Comparison of ENCODE assay signal across 25 mouse cellular contexts in the genomic region with DNA sequence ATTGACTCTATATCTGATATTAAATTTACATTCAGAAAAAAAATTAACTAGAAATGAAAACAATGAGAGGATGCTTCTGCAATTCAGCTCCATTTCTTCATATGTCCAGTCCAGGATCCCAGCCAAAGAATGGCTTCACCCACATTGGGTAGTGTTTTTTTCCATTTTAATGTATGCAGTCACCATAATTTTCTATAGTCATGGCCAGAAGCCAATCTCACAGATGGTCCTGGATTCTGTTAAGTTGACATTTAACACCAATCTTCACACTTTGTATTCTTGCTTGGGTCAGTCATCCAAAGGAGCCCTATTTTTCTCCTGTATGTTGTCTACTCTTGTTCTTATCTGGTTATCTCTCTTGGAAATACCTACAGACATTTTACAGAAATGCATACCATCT.
DNase-seq lines count a peak whose midpoint lies in the region; ATAC-seq and TF ChIP-seq lines count a peak whose summit lies in the region.
"Had no signal": no experiment of that assay in that cellular context is flagged by ENCODE, and none has a peak within 500 bp of the region (broad histone marks: within the 10 kb centered on the region; RNA-seq: fewer than 3 reads in every experiment).

No protein-coding gene starts in this region.

- H3K9ac ChIP-seq in forebrain, embryonic 14.5 days (ENCODE audit: low read length) = no peak overlapping the region
- no peak overlapping the region for H3K9ac ChIP-seq in forebrain, embryonic 12.5 days
- H3K9ac ChIP-seq in hindbrain, postnatal 0 days (replicated peaks; ENCODE audit: low read length) = no peak overlapping the region
- no peak overlapping the region for H3K9ac ChIP-seq in hindbrain, embryonic 11.5 days (ENCODE audit: low read depth, low read length)
- H3K9ac ChIP-seq: embryonic facial prominence, embryonic 12.5 days; embryonic facial prominence, embryonic 15.5 days; hindbrain, embryonic 13.5 days had no signal

- H3K9me3 ChIP-seq in forebrain, embryonic 14.5 days (replicated peaks; ENCODE audit: control insufficient read depth, low read length) = no peaks in the 10 kb centered on the region
- no peaks in the 10 kb centered on the region for H3K9me3 ChIP-seq in forebrain, embryonic 12.5 days
- no peaks in the 10 kb centered on the region for H3K9me3 ChIP-seq in hindbrain, postnatal 0 days (ENCODE audit: low read length)
- H3K9me3 ChIP-seq in hindbrain, embryonic 11.5 days (ENCODE audit: control insufficient read depth, low read length) = no peaks in the 10 kb centered on the region
- H3K9me3 ChIP-seq: embryonic facial prominence, embryonic 12.5 days; embryonic facial prominence, embryonic 15.5 days; hindbrain, embryonic 13.5 days had no signal

- H3K27me3 ChIP-seq in forebrain, embryonic 14.5 days (replicated peaks; ENCODE audit: control insufficient read depth, insufficient read depth, low read length) = no peaks in the 10 kb centered on the region
- H3K27me3 ChIP-seq in forebrain, embryonic 12.5 days = no peaks in the 10 kb centered on the region
- no peaks in the 10 kb centered on the region for H3K27me3 ChIP-seq in hindbrain, postnatal 0 days (ENCODE audit: insufficient read depth, low read length)
- H3K27me3 ChIP-seq in hindbrain, embryonic 11.5 days (ENCODE audit: control insufficient read depth, insufficient read depth, low read length) = no peaks in the 10 kb centered on the region
- H3K27me3 ChIP-seq: embryonic facial prominence, embryonic 12.5 days; embryonic facial prominence, embryonic 15.5 days; hindbrain, embryonic 13.5 days had no signal

- no peak overlapping the region for H3K27ac ChIP-seq in forebrain, embryonic 14.5 days (ENCODE audit: low read depth, low read length)
- H3K27ac ChIP-seq in forebrain, embryonic 12.5 days = no peak overlapping the region
- H3K27ac ChIP-seq in hindbrain, postnatal 0 days = no peak overlapping the region
- no peak overlapping the region for H3K27ac ChIP-seq in hindbrain, embryonic 11.5 days (ENCODE audit: low read depth, low read length)
- H3K27ac ChIP-seq: embryonic facial prominence, embryonic 12.5 days; embryonic facial prominence, embryonic 15.5 days; gastrocnemius, adult 2 months; hindbrain, embryonic 13.5 days had no signal

- no peak overlapping the region for H3K4me2 ChIP-seq in forebrain, embryonic 14.5 days (ENCODE audit: low read length)
- no peak overlapping the region for H3K4me2 ChIP-seq in forebrain, embryonic 12.5 days
- no peak overlapping the region for H3K4me2 ChIP-seq in hindbrain, postnatal 0 days (ENCODE audit: low read depth, low read length)
- H3K4me2 ChIP-seq in hindbrain, embryonic 11.5 days (replicated peaks; ENCODE audit: low read depth, low read length) = no peak overlapping the region
- H3K4me2 ChIP-seq: embryonic facial prominence, embryonic 12.5 days; embryonic facial prominence, embryonic 15.5 days; heart, embryonic 11.5 days; hindbrain, embryonic 13.5 days had no signal

- ATAC-seq in cerebellum, adult (ENCODE audit: insufficient number of reproducible peaks, low FRiP score, low TSS enrichment) = no peak
- ATAC-seq in forebrain, embryonic 14.5 days = no peak
- no peak for ATAC-seq in forebrain, embryonic 12.5 days (ENCODE audit: low FRiP score)
- ATAC-seq in hindbrain, postnatal 0 days = no peak; the same call in 1 of the 2 replicates
- no peak for ATAC-seq in hindbrain, embryonic 11.5 days (ENCODE audit: low FRiP score)
- ATAC-seq: activated CD4-positive, CD25-positive, alpha-beta regulatory T cell, adult 4 months; forebrain, embryonic 16.5 days; hindbrain, embryonic 16.5 days; inflammation-experienced regulatory T-cells, adult 6 months; intestine, embryonic 16.5 days had no signal

- no peaks in the 10 kb centered on the region for H3K36me3 ChIP-seq in forebrain, embryonic 14.5 days (ENCODE audit: control insufficient read depth, insufficient read depth, low read length)
- no peaks in the 10 kb centered on the region for H3K36me3 ChIP-seq in forebrain, embryonic 12.5 days (replicated peaks)
- H3K36me3 ChIP-seq in hindbrain, postnatal 0 days (ENCODE audit: insufficient read depth, low read length) = no peaks in the 10 kb centered on the region
- H3K36me3 ChIP-seq in hindbrain, embryonic 11.5 days (ENCODE audit: control insufficient read depth, insufficient read depth, low read length) = no peaks in the 10 kb centered on the region
- H3K36me3 ChIP-seq: embryonic facial prominence, embryonic 12.5 days; embryonic facial prominence, embryonic 15.5 days; hindbrain, embryonic 13.5 days had no signal

- H3K4me3 ChIP-seq in forebrain, embryonic 14.5 days (ENCODE audit: low read depth, low read length) = no peak overlapping the region
- H3K4me3 ChIP-seq in forebrain, embryonic 12.5 days (replicated peaks) = no peak overlapping the region
- H3K4me3 ChIP-seq in hindbrain, postnatal 0 days (ENCODE audit: low read length) = no peak overlapping the region
- no peak overlapping the region for H3K4me3 ChIP-seq in hindbrain, embryonic 11.5 days (ENCODE audit: low read depth, low read length)
- H3K4me3 ChIP-seq: embryonic facial prominence, embryonic 12.5 days; embryonic facial prominence, embryonic 15.5 days; gastrocnemius, adult 2 months; hindbrain, embryonic 13.5 days had no signal

- no peak for TF ChIP-seq CTCF in hindbrain, postnatal 0 days (IDR thresholded peaks at IDR 0.05; ENCODE audit: low read depth)

- H3K4me1 ChIP-seq in forebrain, embryonic 14.5 days (ENCODE audit: control insufficient read depth, insufficient read depth, low read length) = no peaks in the 10 kb centered on the region
- no peaks in the 10 kb centered on the region for H3K4me1 ChIP-seq in forebrain, embryonic 12.5 days
- no peaks in the 10 kb centered on the region for H3K4me1 ChIP-seq in hindbrain, postnatal 0 days (ENCODE audit: insufficient read depth, low read length)
- no peaks in the 10 kb centered on the region for H3K4me1 ChIP-seq in hindbrain, embryonic 11.5 days (replicated peaks; ENCODE audit: control insufficient read depth, insufficient read depth, low read length)
- H3K4me1 ChIP-seq: embryonic facial prominence, embryonic 12.5 days; embryonic facial prominence, embryonic 15.5 days; hindbrain, embryonic 13.5 days had no signal

- DNase-seq in cerebellum, postnatal 10 days = peak; percentile 10 to 14
- peak; percentile 21 for DNase-seq in forebrain, embryonic 14.5 days (ENCODE audit: low spot score)
- DNase-seq in hindbrain, postnatal 0 days (ENCODE audit: low spot score) = peak; percentile 32
- DNase-seq in hindbrain, embryonic 11.5 days (ENCODE audit: low spot score) = no peak
- peak; percentile 30 for DNase-seq in brain, adult 2 months (ENCODE audit: low read depth, low spot score)
- DNase-seq in kidney, adult 11 months = no peak
- DNase-seq: adrenal gland, adult 8-10 months; adrenal gland, postnatal 25 days; cerebellum, adult 18-20 months; cerebellum, adult 9-10 months; gastrocnemius, adult 2 months; gastrocnemius, postnatal 14 days; heart, adult 11 months; kidney, adult 9 months had no signal

Comparison
In these comparisons a context has a peak if more than half of its experiments do, and no peak if none do; other contexts are left out.
1. DNase-seq: peak in cerebellum, postnatal 10 days (2 of 2), forebrain, embryonic 14.5 days (single experiment), hindbrain, postnatal 0 days (single experiment) and brain, adult 2 months (single experiment); none in hindbrain, embryonic 11.5 days (single experiment) and kidney, adult 11 months (single experiment).